Mouse (Mus musculus) E14TG2a.4 (cell line): ENCODE measurements around the gene Sgpl1.

ENCODE experiments used
- CTCF ChIP-seq: conservative IDR thresholded peaks from 2 replicates; pipeline ENCODE4 v1.5.1; 2014; ENCODE audit warnings: low read length
- NANOG ChIP-seq: IDR thresholded peaks from 2 replicates; pipeline ENCODE4 v1.6.1; 2014; ENCODE audit warnings: borderline replicate concordance, low read length, mixed read lengths
- POU5F1 ChIP-seq: IDR thresholded peaks from 2 replicates; pipeline ENCODE4 v1.6.1; 2014; ENCODE audit warnings: low read length, borderline replicate concordance

DNA sequence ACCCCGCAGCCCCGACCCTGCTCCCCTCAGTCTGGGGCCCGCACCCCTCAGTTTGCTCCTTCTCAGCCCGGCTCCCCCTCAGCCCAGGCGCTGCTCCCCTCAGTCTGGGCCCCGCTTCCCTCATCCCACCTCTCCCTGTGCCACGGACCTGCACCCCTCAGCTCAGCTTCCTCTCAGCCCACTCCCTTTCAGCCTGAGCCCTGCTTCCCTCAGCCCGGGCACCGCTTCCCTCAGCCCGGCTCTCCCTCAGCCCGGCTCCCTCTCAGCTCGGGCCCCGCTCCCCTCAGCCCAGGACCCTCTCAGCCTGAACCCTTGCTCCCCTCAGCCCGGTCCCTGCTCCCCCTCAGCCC, 721 bp downstream of the Sgpl1 start:
- TF ChIP-seq CTCF: no peak
- TF ChIP-seq NANOG: no peak
- no peak for TF ChIP-seq POU5F1
